Mouse (Mus musculus) central nervous system, embryonic 14 days (tissue): Measurements from ENCODE around the gene Pramef12. TPM values are rescaled to one million over a fixed set of nuclear protein-coding genes. Genes with fewer than 3 reads are reported as not detected.

ENCODE experiments used
- polyA plus RNA-seq: library from polyadenylated mRNA; depleted of rRNA; stranded (reverse); fragments of >200 nt; gene quantifications from 2 replicates; pipeline ENCODE4 v1.2.3, GENCODE M21; 2012; rRNA removed

The Pramef12 gene
- 0.19 TPM in 1 of 2 replicates, not detected in the other for polyA plus RNA-seq

DNA sequence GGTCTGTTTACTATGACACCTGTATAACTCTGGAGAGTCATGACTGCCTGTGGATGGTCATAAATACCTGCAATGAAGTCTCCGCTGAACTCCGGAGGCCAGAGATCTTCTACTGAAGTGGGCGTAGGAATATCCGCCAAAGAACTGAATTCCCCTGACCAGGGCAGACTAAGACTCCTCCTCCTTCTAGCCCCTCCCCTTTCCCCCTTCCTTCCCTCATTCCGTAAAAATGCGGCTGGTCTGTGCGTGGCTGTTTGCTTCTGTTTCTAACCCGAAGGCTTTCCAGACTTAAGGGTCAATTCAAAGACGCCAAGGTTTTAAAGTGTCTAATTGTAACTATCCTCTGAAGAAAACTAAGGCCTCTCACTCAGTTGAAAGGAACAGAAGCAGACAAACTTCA lies at the start of gene Pramef12:
Gene Pramef12, minus strand, starts transcription at position 175 of the 400 bp plus-strand sequence.

GRCm38 (mm10) chr4:144453217-144453616 lies 45.0 kb upstream of the Pramef12 start, which contains the start of gene Gm9944:
Gene Gm9944 (minus strand): TSS chr4:144453317.

DNA sequence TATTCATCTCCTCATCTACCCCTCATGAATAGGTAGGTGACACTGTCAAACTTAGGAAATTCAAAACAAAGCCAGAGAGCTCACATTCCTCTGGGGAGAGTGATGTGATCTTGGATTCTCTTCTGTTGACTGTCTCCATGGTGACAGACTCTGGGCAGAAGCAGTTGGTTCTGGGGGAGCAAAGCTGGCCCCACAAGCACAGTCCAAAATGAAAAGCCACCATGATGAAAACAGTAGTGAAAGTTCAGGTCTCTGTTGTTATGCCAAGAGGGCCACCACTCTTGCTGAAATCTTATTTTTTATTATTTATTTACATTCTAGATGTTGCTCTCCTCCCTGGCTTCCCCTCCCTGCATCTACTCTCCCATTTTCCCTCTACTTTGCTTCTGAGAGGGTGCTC lies 30.4 kb upstream of the Pramef12 start, which contains the start of gene 1700012P22Rik:
Gene 1700012P22Rik, minus strand, starts transcription at position 101 of the 400 bp plus-strand sequence.

GRCm38 (mm10) chr4:144377911-144378310 lies 30.4 kb downstream of the Pramef12 start, which contains the start of gene Pramef20:
Gene Pramef20 (minus strand): TSS chr4:144377933.

GRCm38 (mm10) chr4:144357642-144358041 lies 50.6 kb downstream of the Pramef12 start, which contains the start of gene Gm13119:
Gene Gm13119 (plus strand): TSS chr4:144357942.

Other genes with a start within 250 kb of the Pramef12 start
- not detected in 2 replicates for gene Oog3, start 245.8 kb downstream of the Pramef12 start, polyA plus RNA-seq
- gene Oog2, start 217.7 kb downstream of the Pramef12 start, polyA plus RNA-seq: not detected in 2 replicates
- gene C87977, start 195.1 kb downstream of the Pramef12 start, polyA plus RNA-seq: not detected in 2 replicates
- gene Pramel5, start 128.0 kb downstream of the Pramef12 start, polyA plus RNA-seq: not detected in 2 replicates
- gene Gm13128, start 78.2 kb downstream of the Pramef12 start, polyA plus RNA-seq: not detected in 2 replicates
- not detected in 2 replicates for gene Gm13119, start 50.5 kb downstream of the Pramef12 start, polyA plus RNA-seq
- gene Pramef20, start 30.5 kb downstream of the Pramef12 start, polyA plus RNA-seq: not detected in 2 replicates
- 0.08 and 0.09 TPM in 2 replicates for gene 1700012P22Rik, start 30.3 kb upstream of the Pramef12 start, polyA plus RNA-seq
- not detected in 2 replicates for gene Gm9944, start 44.9 kb upstream of the Pramef12 start, polyA plus RNA-seq
- not detected in 2 replicates for gene Aadacl3, start 55.3 kb upstream of the Pramef12 start, polyA plus RNA-seq
- gene 9430007A20Rik, start 111.4 kb upstream of the Pramef12 start, polyA plus RNA-seq: not detected in 2 replicates
- not detected in 2 replicates for gene Gm13124, start 156.7 kb upstream of the Pramef12 start, polyA plus RNA-seq
- gene Aadacl4, start 205.2 kb upstream of the Pramef12 start, polyA plus RNA-seq: not detected in 2 replicates